Mouse (Mus musculus): ENCODE measurements at regions not wholly inside any gene's neighbourhood (a gene's known extent, or its start where the extent isn't known, plus 50 kb on each side); places are given as distances from the start of the nearest gene placed in this dataset.
"Not testable (repeated sequence)": the region's sequence is repeated elsewhere in the genome, so short reads cannot be mapped to it uniquely, and the experiment has no call there.

- no peak for DNase-seq (ENCODE audit: low spot score in 2 of 2)
Measured at GRCm38 (mm10) chr16:55519646-55520045, 221.9 kb upstream of the Zpld1 start.

- DNase-seq (ENCODE audit: low spot score in 2 of 2): no peak
Measured at GRCm38 (mm10) chr16:55516994-55517393, 219.2 kb upstream of the Zpld1 start.

GRCm38 (mm10) chr16:55515228-55515696, 217.5 kb upstream of the Zpld1 start:
- DNase-seq (ENCODE audit: low spot score in 2 of 2): no peak

GRCm38 (mm10) chr16:55514448-55515200, 216.8 kb upstream of the Zpld1 start:
- DNase-seq (ENCODE audit: low spot score in 2 of 2): no peak

- DNase-seq (ENCODE audit: low spot score in 2 of 2): no peak
Measured at GRCm38 (mm10) chr16:55504796-55505413, 207.1 kb upstream of the Zpld1 start.

GRCm38 (mm10) chr16:55504274-55504673, 206.5 kb upstream of the Zpld1 start:
- no peak for DNase-seq (ENCODE audit: low spot score in 2 of 2)

- DNase-seq (ENCODE audit: low spot score in 2 of 2): no peak
Measured at GRCm38 (mm10) chr16:55503273-55503672, 205.5 kb upstream of the Zpld1 start.

GRCm38 (mm10) chr16:55499831-55500230, 202.0 kb upstream of the Zpld1 start:
- not testable (repeated sequence) for DNase-seq (ENCODE audit: low spot score in 2 of 2)

GRCm38 (mm10) chr16:55495051-55495450, 197.3 kb upstream of the Zpld1 start:
- no peak for DNase-seq (ENCODE audit: low spot score in 2 of 2)

- no peak for DNase-seq (ENCODE audit: low spot score in 2 of 2)
Measured at GRCm38 (mm10) chr16:55494162-55494561, 196.4 kb upstream of the Zpld1 start.

GRCm38 (mm10) chr16:55492111-55492510, 194.3 kb upstream of the Zpld1 start:
- DNase-seq (ENCODE audit: low spot score in 2 of 2): no peak

- no peak for DNase-seq (ENCODE audit: low spot score in 2 of 2)
Measured at GRCm38 (mm10) chr16:55484391-55484790, 186.6 kb upstream of the Zpld1 start.

GRCm38 (mm10) chr16:55480745-55481144, 183.0 kb upstream of the Zpld1 start:
- no peak for DNase-seq (ENCODE audit: low spot score in 2 of 2)

GRCm38 (mm10) chr16:55480304-55480703, 182.5 kb upstream of the Zpld1 start:
- no peak for DNase-seq (ENCODE audit: low spot score in 2 of 2)

GRCm38 (mm10) chr16:55476544-55477208, 178.9 kb upstream of the Zpld1 start:
- no peak for DNase-seq (ENCODE audit: low spot score in 2 of 2)

GRCm38 (mm10) chr16:55474950-55475525, 177.3 kb upstream of the Zpld1 start:
- DNase-seq (ENCODE audit: low spot score in 2 of 2): no peak

GRCm38 (mm10) chr16:55471396-55471795, 173.6 kb upstream of the Zpld1 start:
- no peak for DNase-seq (ENCODE audit: low spot score in 2 of 2)

- DNase-seq (ENCODE audit: low spot score in 2 of 2): no peak
Measured at GRCm38 (mm10) chr16:55470721-55471120, 172.9 kb upstream of the Zpld1 start.

GRCm38 (mm10) chr16:55469703-55470102, 171.9 kb upstream of the Zpld1 start:
- DNase-seq (ENCODE audit: low spot score in 2 of 2): no peak

- DNase-seq (ENCODE audit: low spot score in 2 of 2): peak; percentile 71 to 83
Measured at GRCm38 (mm10) chr16:55468833-55469458, 171.2 kb upstream of the Zpld1 start.

- no peak for DNase-seq (ENCODE audit: low spot score in 2 of 2)
Measured at GRCm38 (mm10) chr16:55460519-55460918, 162.7 kb upstream of the Zpld1 start.

- no peak for DNase-seq (ENCODE audit: low spot score in 2 of 2)
Measured at GRCm38 (mm10) chr16:55447581-55447980, 149.8 kb upstream of the Zpld1 start.
